In the genomic region with DNA sequence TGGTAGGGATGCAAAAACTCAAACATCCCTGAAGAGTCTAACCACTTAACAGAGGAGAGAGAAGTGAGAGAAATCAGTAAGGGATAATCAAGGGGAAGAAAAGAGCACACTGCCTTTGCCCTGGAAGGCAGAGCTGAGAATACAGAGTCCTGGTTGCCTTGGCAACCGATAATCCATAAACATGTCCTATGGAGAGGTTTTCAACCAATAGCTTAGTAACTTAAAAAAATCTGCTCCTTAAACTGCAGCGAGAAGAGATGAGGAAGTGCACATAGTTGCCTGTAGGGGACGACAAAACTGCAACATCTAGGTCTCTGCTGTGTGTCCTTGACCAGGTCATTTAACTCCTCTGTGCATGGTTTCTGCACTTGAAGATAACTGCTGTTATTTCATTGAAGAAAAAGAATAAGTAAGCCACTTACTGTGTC, we compare ENCODE assay signal across 9 mouse cellular contexts.
DNase-seq lines count a peak whose midpoint lies in the region; ATAC-seq and TF ChIP-seq lines count a peak whose summit lies in the region.
"Had no signal": no experiment of that assay in that cellular context is flagged by ENCODE, and none has a peak within 500 bp of the region (broad histone marks: within the 10 kb centered on the region; RNA-seq: fewer than 3 reads in every experiment).

No protein-coding gene starts in this region.

- no peak for ATAC-seq in limb, embryonic 11.5 days (ENCODE audit: insufficient number of reproducible peaks, low FRiP score, low TSS enrichment, low read depth)
- peak; percentile 48 for ATAC-seq in midbrain, postnatal 0 days (ENCODE audit: low FRiP score)

- H3K9me3 ChIP-seq in limb, embryonic 11.5 days (ENCODE audit: control insufficient read depth, low read length), result no peaks in the 10 kb centered on the region
- no peaks in the 10 kb centered on the region for H3K9me3 ChIP-seq in limb, embryonic 10.5 days (replicated peaks)
- no peaks in the 10 kb centered on the region for H3K9me3 ChIP-seq in midbrain, postnatal 0 days (ENCODE audit: low read length)
- H3K9me3 ChIP-seq: liver, embryonic 15.5 days had no signal

- no peaks in the 10 kb centered on the region for H3K27me3 ChIP-seq in limb, embryonic 11.5 days (ENCODE audit: control insufficient read depth, insufficient read depth, low read length)
- peaks cover 10% of the 10 kb centered on the region for H3K27me3 ChIP-seq in limb, embryonic 10.5 days (ENCODE audit: low read depth, poor library complexity, severe bottlenecking)
- no peaks in the 10 kb centered on the region for H3K27me3 ChIP-seq in midbrain, postnatal 0 days (ENCODE audit: insufficient read depth, low read length)

- 0 out of 2 replicates have a peak, but pooled peaks cover 2% of the 10 kb centered on the region for H3K4me1 ChIP-seq in limb, embryonic 11.5 days (ENCODE audit: control insufficient read depth, insufficient read depth, low read length)
- peaks cover 17% of the 10 kb centered on the region for H3K4me1 ChIP-seq in limb, embryonic 10.5 days
- H3K4me1 ChIP-seq in midbrain, postnatal 0 days (ENCODE audit: insufficient read depth, low read length), result no peaks in the 10 kb centered on the region
- H3K4me1 ChIP-seq: liver, embryonic 15.5 days had no signal

- no peak overlapping the region for H3K27ac ChIP-seq in limb, embryonic 11.5 days (replicated peaks; ENCODE audit: low read depth, low read length)
- H3K27ac ChIP-seq in limb, embryonic 10.5 days, result no peak overlapping the region
- no peak overlapping the region for H3K27ac ChIP-seq in midbrain, postnatal 0 days (ENCODE audit: low read depth, low read length)
- H3K27ac ChIP-seq: liver, embryonic 15.5 days had no signal

- no peak overlapping the region for H3K4me3 ChIP-seq in limb, embryonic 11.5 days (ENCODE audit: low read depth, low read length)
- no peak overlapping the region for H3K4me3 ChIP-seq in limb, embryonic 10.5 days
- no peak overlapping the region for H3K4me3 ChIP-seq in midbrain, postnatal 0 days (ENCODE audit: low read depth, low read length)
- H3K4me3 ChIP-seq: liver, embryonic 15.5 days had no signal

- TF ChIP-seq CTCF in midbrain, postnatal 0 days (IDR thresholded peaks at IDR 0.05), result peak; percentile 79

- H3K36me3 ChIP-seq in limb, embryonic 11.5 days (ENCODE audit: control insufficient read depth, insufficient read depth, low read length), result no peaks in the 10 kb centered on the region
- H3K36me3 ChIP-seq in limb, embryonic 10.5 days, result no peaks in the 10 kb centered on the region
- no peaks in the 10 kb centered on the region for H3K36me3 ChIP-seq in midbrain, postnatal 0 days (ENCODE audit: insufficient read depth, low read length)
- H3K36me3 ChIP-seq: liver, embryonic 15.5 days had no signal

- H3K4me2 ChIP-seq in limb, embryonic 11.5 days (ENCODE audit: low read depth, severe bottlenecking), result no peak overlapping the region
- no peak overlapping the region for H3K4me2 ChIP-seq in midbrain, postnatal 0 days (ENCODE audit: low read depth, low read length, poor library complexity, severe bottlenecking)

- peak; percentile 12 to 22 for DNase-seq in adrenal gland, postnatal 36 days
- no peak for DNase-seq in adrenal gland, adult 2 months
- peak; percentile 21 for DNase-seq in limb, embryonic 11.5 days (ENCODE audit: low spot score)
- DNase-seq in limb, embryonic 10.5 days (ENCODE audit: low spot score), result no peak
- peak; percentile 39 for DNase-seq in forelimb bud, embryonic 11.5 days (ENCODE audit: low read depth, low spot score)
- DNase-seq in midbrain, postnatal 0 days (ENCODE audit: low spot score), result peak; percentile 43
- DNase-seq in cerebellum, adult 9-10 months, result no peak
- DNase-seq in thymus, adult 18-20 months, result no peak

- no peak overlapping the region for H3K9ac ChIP-seq in limb, embryonic 11.5 days (ENCODE audit: low read length)
- no peak overlapping the region for H3K9ac ChIP-seq in midbrain, postnatal 0 days (replicated peaks; ENCODE audit: low read length, poor library complexity, severe bottlenecking)
- H3K9ac ChIP-seq: liver, embryonic 15.5 days had no signal

- WGBS in limb, embryonic 11.5 days, result 39% methylated on average over 3 of the region's 3 CpGs
- WGBS in limb, embryonic 10.5 days, result 41% methylated on average over 3 of the region's 3 CpGs
- WGBS in midbrain, postnatal 0 days, result 11% methylated on average over 3 of the region's 3 CpGs

Comparison
In these comparisons a context has a peak if more than half of its experiments do, and no peak if none do; other contexts are left out.
1. DNase-seq: peak in adrenal gland, postnatal 36 days (2 of 2), limb, embryonic 11.5 days (single experiment), forelimb bud, embryonic 11.5 days (single experiment) and midbrain, postnatal 0 days (single experiment); none in adrenal gland, adult 2 months (single experiment), limb, embryonic 10.5 days (single experiment), cerebellum, adult 9-10 months (single experiment) and thymus, adult 18-20 months (0 of 2).